Mouse (Mus musculus) heart, adult 2 months (tissue): Measurements from ENCODE around the gene Olfr1564. TPM values are rescaled to one million over a fixed set of nuclear protein-coding genes. Genes with fewer than 3 reads are reported as not detected.

Source experiments
- polyA plus RNA-seq: library from polyadenylated mRNA; depleted of rRNA; stranded (reverse); fragments of >200 nt; gene quantifications from 2 replicates; pipeline ENCODE4 v1.2.3, GENCODE M21; 2012; rRNA removed
- total RNA-seq, 2 experiments: library from RNA; stranded (reverse); gene quantifications; 2 replicates each; pipeline ENCODE4 v1.2.3; 2021

The Olfr1564 gene
- total and polyA plus RNA-seq, 3 experiments: 0.07 to 0.47 (median 0.10) TPM

Other genes starting within 250 kb of the Olfr1564 start
- gene Zfp952, start 228.6 kb downstream of the Olfr1564 start, total RNA-seq: 1 to 10 TPM; 6.0 to 8.7 TPM
- 2.2 and 4.5 TPM in 2 replicates for gene Zfp952, start 228.6 kb downstream of the Olfr1564 start, polyA plus RNA-seq
- gene Zfp763, start 188.3 kb downstream of the Olfr1564 start, total RNA-seq: 1 to 10 TPM; 3.3 to 4.0 TPM
- gene Zfp763, start 188.3 kb downstream of the Olfr1564 start, polyA plus RNA-seq: 0.76 and 1.6 TPM in 2 replicates
- not detected for gene 4921501E09Rik, start 153.6 kb downstream of the Olfr1564 start, total RNA-seq
- gene 4921501E09Rik, start 153.6 kb downstream of the Olfr1564 start, polyA plus RNA-seq: not detected in 2 replicates
- 1 to 10 TPM; 6.0 to 6.1 TPM for gene Zfp563, start 132.4 kb downstream of the Olfr1564 start, total RNA-seq
- 1.7 and 2.5 TPM in 2 replicates for gene Zfp563, start 132.4 kb downstream of the Olfr1564 start, polyA plus RNA-seq
- under 1 TPM; 0.09 to 0.10 TPM for gene Morc2b, start 82.0 kb downstream of the Olfr1564 start, total RNA-seq
- 0.20 and 0.32 TPM in 2 replicates for gene Morc2b, start 82.0 kb downstream of the Olfr1564 start, polyA plus RNA-seq
- not detected for gene Olfr55, start 53.2 kb downstream of the Olfr1564 start, total RNA-seq
- gene Olfr55, start 53.2 kb downstream of the Olfr1564 start, polyA plus RNA-seq: not detected in 2 replicates
- gene Olfr239, start 30.4 kb downstream of the Olfr1564 start, total RNA-seq: not detected
- gene Olfr239, start 30.4 kb downstream of the Olfr1564 start, polyA plus RNA-seq: not detected in 2 replicates
- gene Zfp955a, start 33.5 kb upstream of the Olfr1564 start, total RNA-seq: 1 to 10 TPM; 7.7 to 9.0 TPM
- 1.9 and 4.7 TPM in 2 replicates for gene Zfp955a, start 33.5 kb upstream of the Olfr1564 start, polyA plus RNA-seq
- not detected for gene Olfr63, start 43.0 kb upstream of the Olfr1564 start, total RNA-seq
- gene Olfr63, start 43.0 kb upstream of the Olfr1564 start, polyA plus RNA-seq: not detected in 2 replicates
- gene Zfp955b, start 67.9 kb upstream of the Olfr1564 start, total RNA-seq: 10 to 100 TPM; 11.3 to 11.6 TPM
- gene Zfp955b, start 67.9 kb upstream of the Olfr1564 start, polyA plus RNA-seq: 2.6 and 5.4 TPM in 2 replicates
- gene Zfp81, start 137.2 kb upstream of the Olfr1564 start, total RNA-seq: 1 to 10 TPM; 4.5 to 4.9 TPM
- 0.68 and 2.2 TPM in 2 replicates for gene Zfp81, start 137.2 kb upstream of the Olfr1564 start, polyA plus RNA-seq
- 1 to 10 TPM; 3.7 to 4.4 TPM for gene Zfp101, start 173.0 kb upstream of the Olfr1564 start, total RNA-seq
- 1.2 and 2.5 TPM in 2 replicates for gene Zfp101, start 173.0 kb upstream of the Olfr1564 start, polyA plus RNA-seq
- gene Actl9, start 211.2 kb upstream of the Olfr1564 start, total RNA-seq: not detected
- gene Actl9, start 211.2 kb upstream of the Olfr1564 start, polyA plus RNA-seq: 0.12 TPM in 1 of 2 replicates, not detected in the other